Mouse (Mus musculus) kidney, adult 11 months (tissue): ENCODE measurements around the gene Lrrc3c.
"Not testable (repeated sequence)": the region's sequence is repeated elsewhere in the genome, so short reads cannot be mapped to it uniquely, and the experiment has no call there.

Experiments used
- DNase-seq: peaks from one replicate; pipeline ENCODE4 v3.0.0; 2022

The Lrrc3c gene

GRCm38 (mm10) chr11:98630646-98631045, 32.6 kb downstream of the Lrrc3c start:
- DNase-seq = no peak

GRCm38 (mm10) chr11:98635312-98635970, 37.4 kb downstream of the Lrrc3c start:
- not testable (repeated sequence) for DNase-seq

- no peak for DNase-seq
Measured at GRCm38 (mm10) chr11:98637501-98637900, 39.4 kb downstream of the Lrrc3c start.

- no peak for DNase-seq
Measured at GRCm38 (mm10) chr11:98640091-98640490, 42.0 kb downstream of the Lrrc3c start.

- peak; percentile 28 for DNase-seq
Measured at GRCm38 (mm10) chr11:98644757-98645156, 46.7 kb downstream of the Lrrc3c start.

- peak; percentile 24 for DNase-seq
Measured at GRCm38 (mm10) chr11:98645946-98646345, 47.9 kb downstream of the Lrrc3c start.

- DNase-seq = no peak
Measured at GRCm38 (mm10) chr11:98646459-98646858, 48.4 kb downstream of the Lrrc3c start, which contains the start of gene Gsdma2. Gsdma2 (plus strand) TSS chr11:98646759.
